Mouse (Mus musculus): ENCODE measurements around the gene Timeless. TPM values are rescaled to one million over a fixed set of nuclear protein-coding genes. Genes with fewer than 3 reads are reported as not detected.

Timeless gene
- polyA plus RNA-seq, 1 experiment from 2014 or later, result 35.0 TPM

DNA sequence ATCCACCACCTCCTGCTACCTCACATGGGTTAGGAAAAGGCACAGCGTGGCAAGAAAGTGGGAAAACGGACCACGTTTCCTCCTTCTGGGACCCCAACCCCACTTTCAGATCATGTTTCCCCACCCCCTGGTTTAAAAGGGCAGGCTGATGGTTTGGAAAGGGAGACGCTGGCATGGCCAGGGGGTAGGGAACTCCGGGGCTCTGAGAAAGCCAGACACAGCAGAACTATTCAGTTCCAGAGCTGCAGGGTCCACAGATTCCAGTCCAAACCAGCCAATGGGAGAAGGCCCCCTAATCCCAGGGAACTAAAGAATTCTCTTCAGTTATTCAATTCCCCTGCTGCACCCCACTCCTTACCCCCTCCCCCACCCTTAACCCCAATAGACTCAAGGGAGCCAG, 6.8 kb upstream of the Timeless start:
- 53% methylated on average over 5 of the region's 5 CpGs for whole genome bisulfite sequencing
- no peak for ATAC-seq (ENCODE audit: insufficient read depth, low FRiP score)
- no peaks in the 10 kb centered on the region for H3K27me3 ChIP-seq (ENCODE audit: control insufficient read depth, insufficient read depth, low read length)

DNA sequence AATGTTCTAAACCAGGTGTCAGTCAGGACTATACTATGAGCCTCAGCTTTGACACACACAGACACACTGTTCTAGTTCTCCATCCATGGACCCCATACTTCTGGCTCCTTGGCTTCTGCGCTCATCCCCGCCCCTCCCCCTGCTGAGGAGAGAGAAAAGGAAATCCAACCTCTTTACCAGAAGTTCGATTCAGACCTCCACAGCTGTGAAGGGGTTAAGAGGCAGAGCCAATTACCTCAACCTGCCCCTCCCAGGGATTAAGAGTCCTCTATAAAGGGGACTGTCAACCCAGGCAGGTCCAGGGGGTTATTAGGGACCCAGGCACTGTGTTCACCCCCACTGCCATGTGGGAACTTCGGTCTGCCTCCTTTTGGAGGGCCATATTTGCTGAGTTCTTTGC, 6.3 kb upstream of the Timeless start, which contains the start of gene Mip:
TSS of gene Mip (plus strand) at position 301 of the 400 bp plus-strand sequence.
- Histone ChIP-seq H3K27me3 (ENCODE audit: control insufficient read depth, insufficient read depth, low read length) (no peaks in the 10 kb centered on the region), H3K36me3 (ENCODE audit: control insufficient read depth, insufficient read depth, low read length) (no peaks in the 10 kb centered on the region), H3K4me3 (replicated peaks; ENCODE audit: low read length) (no peak within 1 kb of the TSS), H3K27ac (ENCODE audit: low read length) (no peak within 1 kb of the TSS), H3K4me2 (ENCODE audit: low read depth, low read length) (no peak within 1 kb of the TSS), H3K4me1 (ENCODE audit: control insufficient read depth, insufficient read depth, low read length) (peaks cover 2% of the 10 kb centered on the region; the same call in 1 of the 2 replicates), H3K9ac (ENCODE audit: low read length) (no peak within 1 kb of the TSS), H3K9me3 (replicated peaks; ENCODE audit: control insufficient read depth, low read length) (no peaks in the 10 kb centered on the region)
- no peak for ATAC-seq (ENCODE audit: insufficient read depth, low FRiP score)
- 42% methylated on average over 4 of the region's 4 CpGs for WGBS

More for the DNA sequence above, 6.8 kb upstream of the Timeless start:
- Histone ChIP-seq H3K4me3 (replicated peaks; ENCODE audit: low read length) (no peak overlapping the region), H3K4me2 (ENCODE audit: low read depth, low read length) (no peak overlapping the region), H3K9ac (ENCODE audit: low read length) (no peak overlapping the region), H3K36me3 (ENCODE audit: control insufficient read depth, insufficient read depth, low read length) (no peaks in the 10 kb centered on the region), H3K9me3 (replicated peaks; ENCODE audit: control insufficient read depth, low read length) (no peaks in the 10 kb centered on the region), H3K27ac (ENCODE audit: low read length) (no peak overlapping the region), H3K4me1 (ENCODE audit: control insufficient read depth, insufficient read depth, low read length) (peaks cover 2% of the 10 kb centered on the region; the same call in 1 of the 2 replicates)

DNA sequence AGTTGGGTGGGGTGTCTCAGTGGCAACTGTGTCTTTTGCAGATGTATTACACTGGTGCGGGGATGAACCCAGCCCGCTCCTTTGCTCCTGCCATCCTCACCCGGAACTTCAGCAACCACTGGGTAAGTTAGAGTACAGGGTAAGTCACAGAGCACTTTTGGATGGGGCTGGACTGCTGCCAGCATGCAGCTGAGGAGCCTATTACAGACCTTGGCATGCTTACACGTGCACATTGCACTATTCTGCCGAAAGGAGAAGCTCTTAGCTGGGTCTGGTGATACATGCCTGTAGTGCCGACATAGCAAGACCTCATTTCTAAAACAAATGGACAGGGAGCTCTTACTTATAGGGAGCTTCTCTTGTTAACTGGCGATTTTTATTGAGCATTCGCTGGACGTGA, 4.3 kb upstream of the Timeless start:
- no peak overlapping the region for H3K9ac ChIP-seq (ENCODE audit: low read length)
- 75% methylated on average over 9 of the region's 9 CpGs for whole genome bisulfite sequencing
- no peaks in the 10 kb centered on the region for H3K36me3 ChIP-seq (ENCODE audit: control insufficient read depth, insufficient read depth, low read length)
- no peak overlapping the region for H3K4me2 ChIP-seq (ENCODE audit: low read depth, low read length)
- no peak overlapping the region for H3K27ac ChIP-seq (ENCODE audit: low read length)
- no peak overlapping the region for H3K4me3 ChIP-seq (replicated peaks; ENCODE audit: low read length)
- H3K4me1 ChIP-seq (ENCODE audit: control insufficient read depth, insufficient read depth, low read length), result peaks cover 8% of the 10 kb centered on the region
- no peaks in the 10 kb centered on the region for H3K27me3 ChIP-seq (ENCODE audit: control insufficient read depth, insufficient read depth, low read length)
- H3K9me3 ChIP-seq (replicated peaks; ENCODE audit: control insufficient read depth, low read length), result no peaks in the 10 kb centered on the region
- no peak for ATAC-seq (ENCODE audit: insufficient read depth, low FRiP score)

DNA sequence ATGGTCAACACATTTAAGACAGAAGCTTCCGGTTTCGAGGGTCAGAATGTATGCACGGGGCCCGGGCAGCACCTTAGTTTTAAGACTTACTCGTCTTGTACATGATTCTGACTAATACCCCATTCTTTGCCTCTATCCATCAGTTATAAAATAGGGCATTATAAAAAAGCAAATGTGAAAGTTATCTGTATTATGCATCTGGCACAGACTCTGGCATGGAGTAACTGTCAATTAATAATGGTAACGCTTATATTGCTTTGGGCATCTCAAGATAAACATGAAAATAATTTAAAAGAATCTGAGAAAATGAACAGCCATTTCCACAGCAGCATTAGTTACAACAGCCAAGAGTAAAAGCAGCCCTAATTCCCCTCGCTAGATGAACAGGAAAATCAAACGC, 3.9 kb upstream of the Timeless start:
- H3K27ac ChIP-seq (ENCODE audit: low read length), result no peak overlapping the region
- 90% methylated on average over 8 of the region's 8 CpGs for WGBS
- no peaks in the 10 kb centered on the region for H3K9me3 ChIP-seq (replicated peaks; ENCODE audit: control insufficient read depth, low read length)
- no peak overlapping the region for H3K4me2 ChIP-seq (ENCODE audit: low read depth, low read length)
- no peaks in the 10 kb centered on the region for H3K27me3 ChIP-seq (ENCODE audit: control insufficient read depth, insufficient read depth, low read length)
- peaks cover 11% of the 10 kb centered on the region for H3K4me1 ChIP-seq (ENCODE audit: control insufficient read depth, insufficient read depth, low read length)
- H3K36me3 ChIP-seq (ENCODE audit: control insufficient read depth, insufficient read depth, low read length), result no peaks in the 10 kb centered on the region
- no peak for ATAC-seq (ENCODE audit: insufficient read depth, low FRiP score)
- no peak overlapping the region for H3K4me3 ChIP-seq (replicated peaks; ENCODE audit: low read length)
- H3K9ac ChIP-seq (ENCODE audit: low read length), result no peak overlapping the region

DNA sequence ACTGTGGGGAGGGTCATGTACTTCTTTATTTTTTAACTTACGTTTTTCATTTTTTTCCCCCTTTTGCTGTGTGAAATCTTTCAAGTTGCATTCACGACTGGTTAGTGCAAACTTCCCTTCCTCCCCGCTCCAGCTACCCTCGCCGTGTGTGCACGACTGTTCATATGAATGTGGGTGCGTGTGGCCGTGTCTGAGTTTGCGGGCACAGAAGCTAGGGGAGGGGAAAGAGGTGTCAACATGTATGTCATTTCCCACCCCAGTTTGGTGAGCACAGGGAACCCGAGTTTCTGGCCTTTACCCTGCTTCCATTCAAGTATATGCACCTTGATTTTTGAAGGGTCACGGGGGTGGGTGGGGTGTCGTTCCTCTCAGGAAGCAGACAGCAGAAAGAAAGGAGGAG, 1.3 kb upstream of the Timeless start:
- no peak overlapping the region for H3K27ac ChIP-seq (ENCODE audit: low read length)
- no peak overlapping the region for H3K4me2 ChIP-seq (ENCODE audit: low read depth, low read length)

DNA sequence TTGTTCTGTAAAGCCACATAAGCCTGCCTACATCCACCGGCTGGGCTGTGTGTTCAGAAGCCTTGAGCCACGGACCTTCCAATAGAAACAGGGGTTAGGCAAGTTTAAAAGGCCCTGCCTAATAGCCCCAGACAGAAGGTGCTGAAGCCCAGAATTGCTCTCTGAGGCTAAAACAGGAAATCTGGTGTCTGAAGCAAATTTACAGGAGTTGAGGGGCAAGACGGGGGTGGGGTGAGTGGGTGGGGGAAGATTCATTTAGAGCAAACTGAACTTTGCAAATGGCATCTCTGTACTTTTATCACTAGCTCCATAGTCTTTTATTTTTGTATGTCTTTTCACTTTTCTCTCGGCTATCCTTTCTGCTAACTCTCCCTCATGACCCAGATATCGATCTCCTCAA, 719 bp upstream of the Timeless start:
- Histone ChIP-seq H3K4me3 (replicated peaks; ENCODE audit: low read length) (peak overlapping the region; percentile 66), H3K36me3 (ENCODE audit: control insufficient read depth, insufficient read depth, low read length) (no peaks in the 10 kb centered on the region), H3K27ac (ENCODE audit: low read length) (peak overlapping the region; percentile 92), H3K4me2 (ENCODE audit: low read depth, low read length) (peak overlapping the region; percentile 81), H3K9me3 (replicated peaks; ENCODE audit: control insufficient read depth, low read length) (no peaks in the 10 kb centered on the region), H3K27me3 (ENCODE audit: control insufficient read depth, insufficient read depth, low read length) (no peaks in the 10 kb centered on the region), H3K4me1 (ENCODE audit: control insufficient read depth, insufficient read depth, low read length) (peaks cover 9% of the 10 kb centered on the region), H3K9ac (ENCODE audit: low read length) (peak overlapping the region; percentile 85)
- 5% methylated on average over 5 of the region's 5 CpGs for WGBS
- ATAC-seq (ENCODE audit: insufficient read depth, low FRiP score), result no peak

More for the DNA sequence above, 1.3 kb upstream of the Timeless start:
- Histone ChIP-seq H3K9ac (ENCODE audit: low read length) (peak overlapping the region; percentile 85; the same call in 1 of the 2 replicates), H3K4me1 (ENCODE audit: control insufficient read depth, insufficient read depth, low read length) (peaks cover 9% of the 10 kb centered on the region), H3K27me3 (ENCODE audit: control insufficient read depth, insufficient read depth, low read length) (no peaks in the 10 kb centered on the region), H3K9me3 (replicated peaks; ENCODE audit: control insufficient read depth, low read length) (no peaks in the 10 kb centered on the region), H3K4me3 (replicated peaks; ENCODE audit: low read length) (no peak overlapping the region), H3K36me3 (ENCODE audit: control insufficient read depth, insufficient read depth, low read length) (no peaks in the 10 kb centered on the region)
- 76% methylated on average over 12 of the region's 12 CpGs for WGBS
- ATAC-seq (ENCODE audit: insufficient read depth, low FRiP score), result no peak

DNA sequence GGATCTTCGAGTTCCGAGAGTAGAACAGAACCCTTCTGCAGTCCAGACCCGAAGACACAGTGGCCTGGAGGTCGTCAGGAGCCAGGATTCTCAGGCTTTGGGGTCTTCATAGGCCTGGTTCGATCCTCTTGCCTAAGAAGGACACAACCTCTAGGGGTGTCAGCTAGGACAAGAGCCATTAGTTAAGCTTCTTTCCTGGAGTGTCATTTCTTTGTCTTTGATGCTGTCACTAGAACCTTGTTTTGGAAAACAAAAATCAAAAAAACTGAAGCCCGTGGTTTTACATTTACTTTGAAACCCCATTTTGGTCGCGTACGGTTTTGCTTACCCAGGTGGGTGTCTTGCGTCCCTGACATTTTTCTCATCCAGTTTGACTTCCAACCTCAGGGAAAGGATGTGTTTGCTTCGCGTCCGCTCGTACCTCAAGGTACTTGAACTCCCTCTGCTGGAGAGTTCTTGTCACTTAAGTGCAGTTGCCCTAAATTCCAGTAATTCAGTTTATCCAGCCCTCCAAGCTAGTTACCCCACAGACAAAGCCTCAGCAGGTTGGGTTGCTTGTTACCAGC, 638 bp downstream of the Timeless start:
- H3K9me3 ChIP-seq (replicated peaks; ENCODE audit: control insufficient read depth, low read length), result no peaks in the 10 kb centered on the region
- WGBS, result under 1% methylated on average over 14 of the region's 14 CpGs
- H3K27me3 ChIP-seq (ENCODE audit: control insufficient read depth, insufficient read depth, low read length), result no peaks in the 10 kb centered on the region
- ATAC-seq (ENCODE audit: insufficient read depth, low FRiP score), result peak; percentile 48; the same call in 1 of the 2 replicates
- peak overlapping the region; percentile 81 for H3K4me2 ChIP-seq (ENCODE audit: low read depth, low read length)
- no peaks in the 10 kb centered on the region for H3K36me3 ChIP-seq (ENCODE audit: control insufficient read depth, insufficient read depth, low read length)
- H3K4me1 ChIP-seq (ENCODE audit: control insufficient read depth, insufficient read depth, low read length), result peaks cover 9% of the 10 kb centered on the region
- H3K9ac ChIP-seq (ENCODE audit: low read length), result peak overlapping the region; percentile 85
- H3K4me3 ChIP-seq (replicated peaks; ENCODE audit: low read length), result peak overlapping the region; percentile 66
- peak overlapping the region; percentile 92 for H3K27ac ChIP-seq (ENCODE audit: low read length)

DNA sequence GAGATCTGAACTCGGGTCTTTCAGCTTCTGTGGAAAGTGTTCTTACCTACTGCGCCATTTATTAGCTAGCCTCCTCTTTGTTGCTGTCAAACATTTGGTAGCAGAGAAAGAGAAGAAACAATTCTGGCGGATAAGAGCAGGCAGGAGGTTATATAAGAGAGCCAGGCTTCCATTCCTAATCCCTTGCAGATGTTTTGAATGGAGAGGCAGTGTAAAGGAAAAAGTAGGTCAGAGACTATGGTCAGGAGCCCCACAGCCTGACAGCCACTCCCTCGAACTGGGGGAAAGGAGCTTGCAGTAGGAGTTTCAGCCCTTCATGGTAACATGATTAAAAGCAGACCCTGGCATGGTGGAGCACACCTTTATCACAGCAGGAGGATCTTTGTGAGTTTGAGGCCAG, 4.5 kb downstream of the Timeless start:
- Histone ChIP-seq H3K36me3 (ENCODE audit: control insufficient read depth, insufficient read depth, low read length) (0 out of 2 replicates have a peak, but pooled peaks cover 4% of the 10 kb centered on the region), H3K9ac (ENCODE audit: low read length) (no peak overlapping the region), H3K4me1 (ENCODE audit: control insufficient read depth, insufficient read depth, low read length) (peaks cover 2% of the 10 kb centered on the region; the same call in 1 of the 2 replicates), H3K4me3 (replicated peaks; ENCODE audit: low read length) (no peak overlapping the region), H3K27ac (ENCODE audit: low read length) (no peak overlapping the region), H3K27me3 (ENCODE audit: control insufficient read depth, insufficient read depth, low read length) (no peaks in the 10 kb centered on the region), H3K9me3 (replicated peaks; ENCODE audit: control insufficient read depth, low read length) (no peaks in the 10 kb centered on the region), H3K4me2 (ENCODE audit: low read depth, low read length) (no peak overlapping the region)
- no peak for ATAC-seq (ENCODE audit: insufficient read depth, low FRiP score)
- 66% methylated on average over 4 of the region's 4 CpGs for WGBS

DNA sequence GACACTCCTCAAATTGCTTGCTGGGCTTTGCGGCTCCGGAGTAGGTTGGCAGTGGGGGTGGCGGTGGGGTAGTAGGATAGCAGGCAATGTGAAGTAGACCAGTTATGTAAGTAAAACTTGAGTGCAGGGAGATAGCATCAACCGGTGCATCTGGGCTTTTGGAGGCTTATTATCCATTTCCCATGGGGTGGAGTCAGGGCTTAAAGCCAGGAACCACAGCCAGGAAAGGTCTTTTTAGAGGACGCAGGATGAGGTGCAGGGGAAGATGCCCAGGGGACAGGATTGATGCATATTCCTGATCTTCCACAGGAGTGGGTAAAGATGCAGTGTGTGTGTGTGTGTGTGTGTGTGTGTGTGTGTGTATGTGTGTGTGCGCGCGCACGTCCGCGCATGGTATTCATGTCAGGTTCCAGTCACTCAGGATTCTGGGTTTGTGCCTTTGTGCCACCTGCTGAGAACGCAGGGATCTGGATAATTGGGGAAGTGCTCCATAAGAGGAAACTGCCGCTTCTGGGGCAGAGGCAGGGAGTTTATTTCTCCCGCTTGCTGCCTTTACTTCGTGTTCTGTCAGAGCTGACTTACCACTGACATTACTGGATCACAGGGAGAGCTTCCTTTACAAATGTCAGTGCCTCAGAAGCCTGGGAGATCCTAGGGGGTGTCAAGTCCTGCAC, 6.1 kb downstream of the Timeless start:
- Histone ChIP-seq H3K9me3 (replicated peaks; ENCODE audit: control insufficient read depth, low read length) (no peaks in the 10 kb centered on the region), H3K27ac (ENCODE audit: low read length) (no peak overlapping the region), H3K4me3 (replicated peaks; ENCODE audit: low read length) (no peak overlapping the region), H3K27me3 (ENCODE audit: control insufficient read depth, insufficient read depth, low read length) (no peaks in the 10 kb centered on the region), H3K4me1 (ENCODE audit: control insufficient read depth, insufficient read depth, low read length) (no peaks in the 10 kb centered on the region), H3K4me2 (ENCODE audit: low read depth, low read length) (no peak overlapping the region), H3K9ac (ENCODE audit: low read length) (no peak overlapping the region), H3K36me3 (ENCODE audit: control insufficient read depth, insufficient read depth, low read length) (0 out of 2 replicates have a peak, but pooled peaks cover 7% of the 10 kb centered on the region)
- no peak for ATAC-seq (ENCODE audit: insufficient read depth, low FRiP score)
- WGBS, result 71% methylated on average over 15 of the region's 15 CpGs

Data from stomach, embryonic 16.5 days (tissue).